Mouse (Mus musculus) activated CD4-positive, CD25-positive, alpha-beta regulatory T cell, adult 9 weeks (primary cell): ENCODE measurements around the gene Sass6. TPM values are rescaled to one million over a fixed set of nuclear protein-coding genes. Genes with fewer than 3 reads are reported as not detected.

Source experiments
- polyA plus RNA-seq: library from polyadenylated mRNA; unstranded; fragments of 100-300 nt; shearing (Covaris generic); gene quantifications from one replicate; pipeline ENCODE4 v1.2.1, GENCODE M21; 2017

Sass6 gene
- 8.3 TPM for polyA plus RNA-seq

DNA sequence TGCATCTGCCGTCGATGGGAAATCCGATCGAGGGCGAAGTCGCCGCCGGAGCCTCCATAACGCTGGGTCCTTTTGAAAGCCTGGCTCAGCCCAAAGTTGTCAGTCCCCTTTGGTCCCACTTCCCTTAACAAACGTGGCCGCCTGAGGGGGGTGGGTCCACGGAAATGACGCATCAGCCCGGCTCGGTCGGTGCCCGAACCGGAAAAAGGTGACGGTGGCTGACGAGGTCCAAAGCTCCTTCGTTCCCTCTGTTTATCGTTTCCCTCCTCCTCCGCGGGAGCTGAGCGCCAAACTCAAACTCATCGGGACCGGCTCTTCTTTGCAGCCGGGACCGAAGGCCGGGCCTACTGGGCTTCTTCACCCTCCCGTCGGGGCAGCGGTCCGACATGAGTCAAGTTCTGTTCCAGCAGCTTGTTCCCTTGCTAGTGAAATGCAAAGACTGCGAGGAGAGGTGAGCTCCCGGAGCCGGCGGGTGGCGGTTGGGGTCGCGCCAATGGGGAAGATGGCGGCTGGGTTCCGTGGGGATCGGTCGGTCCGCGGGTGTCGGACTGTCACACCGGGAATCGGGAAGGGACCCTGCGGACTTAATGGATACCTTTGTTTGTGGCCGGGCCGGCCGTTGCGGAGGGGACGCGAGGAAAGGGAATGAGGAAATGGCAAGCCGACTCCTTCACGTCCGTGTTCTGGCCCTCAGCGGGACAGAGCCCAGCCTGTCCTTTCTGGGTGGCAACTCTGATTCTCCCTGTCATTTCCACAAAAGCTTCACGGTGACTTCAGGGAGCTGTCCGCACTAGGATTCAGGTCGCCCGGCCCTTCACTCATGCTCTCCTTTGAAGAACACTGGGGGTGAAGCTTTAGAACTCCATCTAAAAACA lies at the start of gene Sass6:
Sass6 (plus strand) TSS at position 255 of the 875 bp plus-strand sequence.

DNA sequence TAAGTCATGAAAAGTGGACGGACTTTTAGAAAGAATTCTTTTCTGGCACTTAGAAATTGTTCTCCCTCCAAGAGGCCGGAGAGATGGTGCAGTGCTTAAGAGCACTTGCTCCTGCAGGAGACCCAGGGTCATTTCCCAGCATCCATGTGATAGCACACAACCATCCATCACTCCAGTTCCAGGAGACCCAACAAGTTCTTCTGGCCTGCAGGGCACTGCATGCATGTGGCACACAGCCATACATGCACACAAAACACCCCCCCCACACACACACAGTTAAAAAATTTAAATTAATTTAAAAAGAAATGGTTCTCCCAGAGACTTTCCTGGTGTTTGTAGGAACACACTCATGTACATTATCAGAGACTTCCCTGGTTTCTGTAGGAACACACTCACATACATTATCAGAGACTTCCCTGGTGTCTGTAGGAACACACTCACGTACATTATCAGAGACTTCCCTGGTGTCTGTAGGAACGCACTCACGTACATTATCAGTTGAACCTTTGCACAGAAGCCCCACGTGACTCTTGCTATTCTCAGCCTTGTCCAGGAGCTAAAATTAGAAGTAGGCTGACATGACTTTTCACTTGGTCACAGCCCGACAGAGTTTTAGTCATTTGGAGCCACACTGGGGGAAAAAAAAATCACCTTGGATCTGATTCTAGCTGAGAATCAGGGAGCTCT lies 32.2 kb upstream of the Sass6 start, which contains the start of gene Lrrc39:
Lrrc39 (plus strand) TSS at position 566 of the 687 bp plus-strand sequence.

DNA sequence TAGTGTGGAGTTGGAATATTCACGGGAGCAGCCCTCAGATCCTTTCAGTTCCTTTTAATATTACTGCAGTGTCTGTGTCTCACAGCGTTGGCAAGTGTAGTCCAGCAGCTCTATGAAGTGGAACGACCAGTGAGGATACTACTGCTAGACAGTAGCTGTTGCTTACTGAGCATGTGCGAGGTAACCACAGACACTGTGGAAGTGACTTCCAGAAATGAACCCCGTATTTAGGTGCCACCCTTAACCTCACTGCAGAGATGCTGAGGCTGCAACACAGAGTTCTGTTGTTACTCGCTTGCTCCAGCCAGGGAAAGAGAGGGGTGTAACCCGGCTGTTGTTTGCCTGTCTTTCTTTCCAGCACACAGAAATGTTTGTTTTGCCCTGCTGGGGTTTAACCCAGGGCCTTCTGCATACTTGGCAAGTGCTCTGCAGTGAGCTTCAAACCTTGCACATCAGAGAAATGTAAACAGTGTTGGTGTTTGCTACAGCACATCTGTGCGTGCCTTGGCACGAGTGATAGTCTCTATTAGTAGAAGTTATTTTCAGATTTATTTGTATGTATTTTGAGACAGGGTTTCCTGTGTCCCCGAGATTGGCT lies 19.6 kb downstream of the Sass6 start, which contains the start of gene Trmt13:
Trmt13 (minus strand) TSS at position 293 of the 598 bp plus-strand sequence.

DNA sequence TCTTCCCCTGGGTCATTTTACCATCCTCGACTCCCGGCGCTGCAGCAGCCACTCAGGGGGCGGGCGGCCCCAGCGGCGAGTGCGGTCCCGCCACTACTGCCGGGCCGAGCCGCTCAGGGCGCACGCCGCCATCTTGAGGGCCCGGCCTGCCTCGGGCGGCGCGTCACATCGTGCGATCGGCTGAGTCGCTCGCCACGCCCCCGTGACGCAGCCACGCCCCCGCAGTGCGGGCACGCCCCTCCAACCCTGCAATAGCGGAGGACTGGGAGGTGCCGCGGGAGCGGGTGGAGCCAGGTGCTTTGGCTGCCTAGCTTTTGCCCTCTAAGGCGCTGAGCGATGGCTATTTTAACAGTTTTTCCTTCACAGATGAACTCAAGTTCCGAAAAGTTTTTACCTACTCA lies 67.7 kb downstream of the Sass6 start, which contains the start of gene Mfsd14a:
Mfsd14a (minus strand) TSS at position 215 of the 401 bp plus-strand sequence.

Other genes starting within 250 kb of the Sass6 start
- gene Cdc14a, start 170.9 kb upstream of the Sass6 start, polyA plus RNA-seq = 18.8 TPM
- 40.1 TPM for gene Rtca, start 86.8 kb upstream of the Sass6 start, polyA plus RNA-seq
- gene Dbt, start 81.9 kb upstream of the Sass6 start, polyA plus RNA-seq = 16.1 TPM
- 0.55 TPM for gene Lrrc39, start 32.0 kb upstream of the Sass6 start, polyA plus RNA-seq
- 41.1 TPM for gene Trmt13, start 19.6 kb downstream of the Sass6 start, polyA plus RNA-seq
- 73.9 TPM for gene Mfsd14a, start 67.7 kb downstream of the Sass6 start, polyA plus RNA-seq
- gene Gm43191, start 86.3 kb downstream of the Sass6 start, polyA plus RNA-seq = not detected
- 7.6 TPM for gene Slc35a3, start 117.8 kb downstream of the Sass6 start, polyA plus RNA-seq
- gene Agl, start 213.2 kb downstream of the Sass6 start, polyA plus RNA-seq = 3.1 TPM